Mouse (Mus musculus) intestine, embryonic 16.5 days (tissue): ENCODE measurements around the gene Selenoo. TPM values are rescaled to one million over a fixed set of nuclear protein-coding genes. Genes with fewer than 3 reads are reported as not detected.

Experiments used
- ATAC-seq: fragments of 200-750 bp; cut with Nextera tagmentation; 2 replicates; pipeline ENCODE4 v1.8.0; 2017; ENCODE audit warnings: moderate TSS enrichment, moderate library complexity
- H3K27ac ChIP-seq: fragments of 300-500 bp; sonication (generic); 2 replicates; pipeline ENCODE4 v1.5.1; 2014; ENCODE audit warnings: mild to moderate bottlenecking, low read length
- H3K27me3 ChIP-seq: fragments of 300-500 bp; sonication (generic); replicated peaks from 2 replicates; pipeline ENCODE4 v1.6.1; 2014; ENCODE audit warnings: low read length, control low read depth, mixed read lengths; ENCODE audit not compliant: control insufficient read depth, insufficient read depth
- H3K36me3 ChIP-seq: fragments of 300-500 bp; sonication (generic); 2 replicates; pipeline ENCODE4 v1.6.1; 2014; ENCODE audit warnings: low read length, control low read depth; ENCODE audit not compliant: control insufficient read depth, insufficient read depth
- H3K4me1 ChIP-seq: fragments of 300-500 bp; sonication (generic); 2 replicates; pipeline ENCODE4 v1.6.1; 2014; ENCODE audit warnings: low read length, control low read depth, mixed read lengths; ENCODE audit not compliant: control insufficient read depth, insufficient read depth
- H3K4me2 ChIP-seq: fragments of 300-500 bp; sonication (generic); 2 replicates; pipeline ENCODE4 v1.6.1; 2014; ENCODE audit warnings: low read depth, low read length, control low read depth
- H3K4me3 ChIP-seq: fragments of 300-500 bp; sonication (generic); 2 replicates; pipeline ENCODE4 v1.5.1; 2014; ENCODE audit warnings: mild to moderate bottlenecking, low read length
- H3K9ac ChIP-seq: fragments of 300-500 bp; sonication (generic); 2 replicates; pipeline ENCODE4 v1.6.1; 2014; ENCODE audit warnings: low read depth, low read length
- H3K9me3 ChIP-seq: fragments of 300-500 bp; sonication (generic); 2 replicates; pipeline ENCODE4 v1.6.1; 2016; ENCODE audit warnings: low read length, control low read depth; ENCODE audit not compliant: control insufficient read depth
- WGBS: fragments of 180-500 bp; shearing (Covaris S2); extraction: QIAGEN DNeasy Blood & Tissue Kit; methylation state at CpG from one replicate; pipeline ENCODE4 v1.1.7; 2014; 5-methylcytosine and 5-hydroxymethylcytosine counted together
- polyA plus RNA-seq: library from polyadenylated mRNA; unstranded; fragments of >200 nt; fragmentation: Nextera tagmentation; extraction: Ambion mirVana; gene quantifications from 2 replicates; pipeline ENCODE4 v1.2.1, GENCODE M21; 2015

Gene Selenoo
- 13.7 and 15.3 TPM in 2 replicates for polyA plus RNA-seq

DNA sequence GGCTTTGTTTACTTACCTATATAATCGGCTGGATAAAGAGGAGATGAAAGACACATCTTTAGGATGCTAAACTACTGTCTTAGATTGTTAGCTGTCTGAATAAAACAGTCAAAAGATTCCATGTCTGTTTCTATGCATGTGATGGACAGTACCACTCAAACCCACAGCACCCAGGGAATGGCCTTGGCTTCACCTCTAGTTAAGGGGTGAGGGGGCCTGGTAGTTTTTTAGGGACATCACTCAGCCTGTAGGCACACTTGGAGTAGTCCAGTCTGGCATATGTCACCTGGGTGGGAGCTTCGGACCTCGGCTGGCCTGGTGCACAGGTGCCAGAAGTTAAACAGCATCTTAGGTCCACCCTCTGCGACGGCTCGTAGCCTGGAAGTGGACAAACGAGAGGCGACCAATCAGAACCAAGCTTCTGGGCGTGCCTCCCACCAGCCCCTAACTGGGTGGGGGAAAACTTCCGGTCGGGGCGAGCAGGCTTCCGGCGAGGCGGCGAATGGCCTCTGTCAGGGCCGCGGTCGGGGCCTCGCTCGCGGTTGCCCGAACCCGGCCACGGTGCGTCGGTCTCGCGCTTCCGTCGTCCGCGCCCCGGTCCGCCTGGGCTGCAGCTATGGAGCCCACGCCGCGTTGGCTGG lies at the start of gene Selenoo:
TSS of gene Selenoo (plus strand) at position 478 of the 641 bp plus-strand sequence.
- H3K36me3 ChIP-seq, result peaks cover 21% of the 10 kb centered on the region
- WGBS, result 1% methylated on average over 38 of the region's 38 CpGs

DNA sequence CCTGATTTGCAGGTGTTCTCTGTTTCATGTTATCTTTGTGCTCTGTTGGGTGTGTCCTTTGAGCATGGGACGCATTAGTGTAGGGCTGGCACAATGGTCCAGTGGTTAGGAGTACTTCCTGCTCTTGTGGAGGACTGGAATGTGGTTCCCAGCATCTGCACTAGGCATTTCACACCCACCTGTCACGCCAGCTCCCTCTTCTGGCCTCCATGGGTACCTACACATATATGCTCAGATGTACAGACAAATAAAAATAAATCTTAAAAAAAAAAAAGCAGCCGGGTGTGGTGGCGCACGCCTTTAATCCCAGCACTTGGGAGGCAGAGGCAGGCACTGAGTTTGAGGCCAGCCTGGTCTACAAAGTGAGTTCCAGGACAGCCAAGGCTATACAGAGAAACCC lies 44.5 kb upstream of the Selenoo start:
- Histone ChIP-seq H3K27ac (no peak overlapping the region), H3K36me3 (no peaks in the 10 kb centered on the region), H3K4me3 (no peak overlapping the region), H3K4me2 (no peak overlapping the region), H3K9ac (no peak overlapping the region), H3K27me3 (no peaks in the 10 kb centered on the region), H3K9me3 (no peaks in the 10 kb centered on the region), H3K4me1 (no peaks in the 10 kb centered on the region)
- no peak for ATAC-seq
- 76% methylated on average over 5 of the region's 5 CpGs for WGBS

More for the DNA sequence above, at the start of gene Selenoo:
- H3K27ac ChIP-seq, result peak within 1 kb of the TSS; percentile 87
- no peaks in the 10 kb centered on the region for H3K27me3 ChIP-seq
- H3K4me1 ChIP-seq, result peaks cover 20% of the 10 kb centered on the region
- H3K4me3 ChIP-seq, result peak within 1 kb of the TSS; percentile 97
- ATAC-seq, result peak; percentile 96
- peak within 1 kb of the TSS; percentile 67 for H3K4me2 ChIP-seq
- peak within 1 kb of the TSS; percentile 94 for H3K9ac ChIP-seq
- no peaks in the 10 kb centered on the region for H3K9me3 ChIP-seq

DNA sequence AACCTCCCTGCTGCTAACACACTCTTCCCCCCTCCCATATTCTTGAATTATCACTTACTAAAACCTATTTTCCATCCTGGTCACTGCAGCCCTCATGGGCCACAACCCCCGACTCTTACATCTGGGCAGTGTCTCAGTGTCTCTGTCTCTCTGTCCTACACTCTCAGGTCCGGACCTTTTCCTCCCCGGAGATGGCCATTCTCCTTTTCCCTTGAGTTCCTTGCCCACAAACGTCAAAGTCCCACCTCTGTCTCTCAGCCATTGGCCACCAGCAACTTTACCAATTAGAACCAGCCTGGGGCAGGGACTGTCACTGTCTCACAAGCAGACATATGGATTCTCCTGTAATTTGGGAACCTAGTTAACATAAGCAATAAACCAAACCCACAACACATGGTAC lies 42.5 kb upstream of the Selenoo start:
- H3K9me3 ChIP-seq, result no peaks in the 10 kb centered on the region
- no peak overlapping the region for H3K9ac ChIP-seq
- no peak for ATAC-seq
- H3K27ac ChIP-seq, result no peak overlapping the region
- H3K27me3 ChIP-seq, result no peaks in the 10 kb centered on the region
- no peak overlapping the region for H3K4me2 ChIP-seq
- no peaks in the 10 kb centered on the region for H3K4me1 ChIP-seq
- no peak overlapping the region for H3K4me3 ChIP-seq
- WGBS, result 75% methylated on average over 4 of the region's 4 CpGs
- no peaks in the 10 kb centered on the region for H3K36me3 ChIP-seq

DNA sequence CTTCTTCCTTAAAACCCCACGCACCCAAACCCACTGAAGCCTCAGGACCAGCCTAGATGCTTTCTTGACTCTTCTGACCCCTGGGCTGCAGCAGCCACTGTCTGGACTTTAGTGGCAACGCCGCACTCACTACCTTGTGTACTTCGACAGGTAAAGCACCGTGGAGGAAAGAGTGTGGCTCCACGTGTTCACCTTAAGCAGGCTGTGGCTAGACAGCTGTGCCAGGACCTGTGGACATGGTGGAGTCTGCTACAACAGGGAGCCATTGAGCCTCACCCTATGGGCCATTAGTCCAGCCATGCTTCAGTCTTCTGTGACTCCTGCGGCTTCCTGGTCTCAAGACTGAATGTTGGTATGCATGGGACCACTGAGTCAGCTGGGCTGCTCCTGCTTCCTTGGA lies 34.2 kb upstream of the Selenoo start:
- H3K27ac ChIP-seq, result no peak overlapping the region
- H3K27me3 ChIP-seq, result peaks cover 25% of the 10 kb centered on the region
- no peaks in the 10 kb centered on the region for H3K36me3 ChIP-seq
- no peak overlapping the region for H3K9ac ChIP-seq
- no peaks in the 10 kb centered on the region for H3K4me1 ChIP-seq
- WGBS, result 82% methylated on average over 7 of the region's 7 CpGs
- H3K4me3 ChIP-seq, result no peak overlapping the region
- no peak overlapping the region for H3K4me2 ChIP-seq
- ATAC-seq, result no peak
- no peaks in the 10 kb centered on the region for H3K9me3 ChIP-seq

GRCm38 (mm10) chr15:89058736-89059135 lies 30.1 kb upstream of the Selenoo start:
- Histone ChIP-seq H3K9ac (no peak overlapping the region), H3K4me2 (no peak overlapping the region)

GRCm38 (mm10) chr15:89059161-89059931 lies 29.5 kb upstream of the Selenoo start, which contains the start of gene Panx2:
Gene Panx2, plus strand, starts transcription at chr15:89059734.
- no peak within 1 kb of the TSS for H3K27ac ChIP-seq
- H3K27me3 ChIP-seq, result peaks cover 38% of the 10 kb centered on the region
- no peak for ATAC-seq
- H3K9me3 ChIP-seq, result no peaks in the 10 kb centered on the region
- peak within 1 kb of the TSS; percentile 62 for H3K9ac ChIP-seq
- H3K4me3 ChIP-seq, result peak within 1 kb of the TSS; percentile 60
- H3K4me2 ChIP-seq, result peak within 1 kb of the TSS; percentile 99
- H3K36me3 ChIP-seq, result no peaks in the 10 kb centered on the region
- peaks cover 4% of the 10 kb centered on the region; the same call in 1 of the 2 replicates for H3K4me1 ChIP-seq
- WGBS, result 2% methylated on average over 29 of the region's 57 CpGs

More at GRCm38 (mm10) chr15:89058736-89059135, 30.1 kb upstream of the Selenoo start:
- no peak overlapping the region for H3K27ac ChIP-seq
- ATAC-seq, result no peak
- H3K9me3 ChIP-seq, result no peaks in the 10 kb centered on the region
- peaks cover 38% of the 10 kb centered on the region for H3K27me3 ChIP-seq
- WGBS, result 24% methylated on average over 6 of the region's 6 CpGs
- no peaks in the 10 kb centered on the region for H3K36me3 ChIP-seq
- H3K4me3 ChIP-seq, result no peak overlapping the region
- H3K4me1 ChIP-seq, result peaks cover 4% of the 10 kb centered on the region; the same call in 1 of the 2 replicates

- peak overlapping the region; percentile 62 for H3K9ac ChIP-seq
- 2% methylated on average over 47 of the region's 48 CpGs for WGBS
Measured at GRCm38 (mm10) chr15:89060032-89060681, 28.7 kb upstream of the Selenoo start.

GRCm38 (mm10) chr15:89060811-89061460 lies 27.9 kb upstream of the Selenoo start:
- peaks cover 4% of the 10 kb centered on the region; the same call in 1 of the 2 replicates for H3K4me1 ChIP-seq
- H3K4me3 ChIP-seq, result no peak overlapping the region
- peaks cover 38% of the 10 kb centered on the region for H3K27me3 ChIP-seq
- 0 out of 2 replicates have a peak, but pooled peaks have one; percentile 6 for ATAC-seq
- H3K27ac ChIP-seq, result no peak overlapping the region
- H3K9ac ChIP-seq, result no peak overlapping the region
- no peaks in the 10 kb centered on the region for H3K36me3 ChIP-seq
- no peak overlapping the region for H3K4me2 ChIP-seq
- WGBS, result 88% methylated on average over 12 of the region's 12 CpGs
- no peaks in the 10 kb centered on the region for H3K9me3 ChIP-seq

More at GRCm38 (mm10) chr15:89060032-89060681, 28.7 kb upstream of the Selenoo start:
- Histone ChIP-seq H3K36me3 (no peaks in the 10 kb centered on the region), H3K4me2 (peak overlapping the region; percentile 99), H3K9me3 (no peaks in the 10 kb centered on the region), H3K4me1 (peaks cover 4% of the 10 kb centered on the region; the same call in 1 of the 2 replicates), H3K4me3 (peak overlapping the region; percentile 60), H3K27me3 (peaks cover 38% of the 10 kb centered on the region), H3K27ac (no peak overlapping the region)
- ATAC-seq, result peak; percentile 50; the same call in 1 of the 2 replicates
